Mouse (Mus musculus) layer of hippocampus, postnatal 10 days (tissue): Measurements from ENCODE around the gene Zeb2. TPM values are rescaled to one million over a fixed set of nuclear protein-coding genes. Genes with fewer than 3 reads are reported as not detected.

Source experiments
- DNase-seq, 2 experiments: peaks; one replicate each; pipeline ENCODE4 v3.0.0; 2021; ENCODE audit warnings: low spot score in 2 of 2
- long read RNA-seq: library from polyadenylated mRNA; stranded (forward); transcript quantifications from one replicate; pipeline ENCODE4 v2.0.0, GENCODE M21; 2023
- total RNA-seq, 2 experiments: library from RNA; stranded (reverse); gene quantifications; 2 replicates each; pipeline ENCODE4 v1.2.3; 2021

Gene Zeb2
- total RNA-seq = 100 to 1,000 TPM; 351 to 372 TPM
- long read RNA-seq, full-length matches to known transcripts = 6 of 31 reads
- long read RNA-seq, partial matches to known transcripts = 6 of 31 reads
- long read RNA-seq, other reads (novel, unspliced or antisense) = 19 of 31 reads

- peak; percentile 79 to 86 for DNase-seq
Measured at GRCm38 (mm10) chr2:45117087-45117561, at the start of gene Zeb2. Gene Zeb2 (minus strand): TSS chr2:45117395.

- DNase-seq = no peak
Measured at GRCm38 (mm10) chr2:45158785-45159184, 41.6 kb upstream of the Zeb2 start.

GRCm38 (mm10) chr2:45158351-45158782 lies 41.2 kb upstream of the Zeb2 start:
- peak in 1 of 2 experiments; percentile 44 for DNase-seq

- DNase-seq = no peak
Measured at GRCm38 (mm10) chr2:45153315-45153714, 36.1 kb upstream of the Zeb2 start.

- DNase-seq = no peak
Measured at GRCm38 (mm10) chr2:45143162-45143561, 26.0 kb upstream of the Zeb2 start.

GRCm38 (mm10) chr2:45138906-45139305 lies 21.7 kb upstream of the Zeb2 start:
- DNase-seq = no peak

GRCm38 (mm10) chr2:45136783-45137182 lies 19.6 kb upstream of the Zeb2 start:
- no peak for DNase-seq

GRCm38 (mm10) chr2:45133225-45133624 lies 16.0 kb upstream of the Zeb2 start:
- no peak for DNase-seq

GRCm38 (mm10) chr2:45130461-45131156 lies 13.4 kb upstream of the Zeb2 start:
- no peak for DNase-seq

- DNase-seq = no peak
Measured at GRCm38 (mm10) chr2:45129556-45129955, 12.4 kb upstream of the Zeb2 start.

- DNase-seq = no peak
Measured at GRCm38 (mm10) chr2:45128696-45129095, 11.5 kb upstream of the Zeb2 start.

GRCm38 (mm10) chr2:45126401-45126800 lies 9.2 kb upstream of the Zeb2 start:
- DNase-seq = no peak

- no peak for DNase-seq
Measured at GRCm38 (mm10) chr2:45125181-45125580, 8.0 kb upstream of the Zeb2 start.

- DNase-seq = no peak
Measured at GRCm38 (mm10) chr2:45123490-45123889, 6.3 kb upstream of the Zeb2 start.

- DNase-seq = no peak
Measured at GRCm38 (mm10) chr2:45118121-45118520, 926 bp upstream of the Zeb2 start.

GRCm38 (mm10) chr2:45117592-45117991 lies 397 bp upstream of the Zeb2 start:
- no peak for DNase-seq

GRCm38 (mm10) chr2:45116531-45117024 lies 617 bp downstream of the Zeb2 start:
- peak; percentile 51 to 65 for DNase-seq

GRCm38 (mm10) chr2:45115720-45116495 lies 1.3 kb downstream of the Zeb2 start:
- DNase-seq = peak; percentile 46 to 73

GRCm38 (mm10) chr2:45115211-45115610 lies 2.0 kb downstream of the Zeb2 start:
- no peak for DNase-seq

GRCm38 (mm10) chr2:45114596-45114995 lies 2.6 kb downstream of the Zeb2 start:
- peak in 1 of 2 experiments; percentile 36 for DNase-seq

GRCm38 (mm10) chr2:45113912-45114311 lies 3.3 kb downstream of the Zeb2 start:
- DNase-seq = no peak
